Mouse (Mus musculus) CH12.LX (cell line): ENCODE results near the gene Pop7. TPM values are rescaled to one million over a fixed set of nuclear protein-coding genes. Genes with fewer than 3 reads are reported as not detected.

ENCODE experiments used
- DNase-seq: peaks from one replicate; pipeline ENCODE4 v3.0.0-alpha.2; 2013; ENCODE audit errors: extremely low read depth
- H3K27ac ChIP-seq: 2 replicates; pipeline ENCODE4 v1.5.1; 2012; ENCODE audit warnings: low read depth, mild to moderate bottlenecking, control low read depth, moderate library complexity; ENCODE audit not compliant: insufficient read depth
- H3K27me3 ChIP-seq: replicated peaks from 2 replicates; pipeline ENCODE3; 2012; ENCODE audit warnings: inconsistent platforms
- H3K36me3 ChIP-seq, 2 experiments: replicated peaks in 1 of 2; 2 replicates each; pipeline versions ENCODE3 to v1.6.1; 2012; ENCODE audit warnings: inconsistent platforms in 1 of 2, low read length in 1 of 2, mild to moderate bottlenecking in 1 of 2, mixed read lengths in 1 of 2, moderate library complexity in 1 of 2; ENCODE audit not compliant: control insufficient read depth in 1 of 2, insufficient read depth in 1 of 2
- H3K4me1 ChIP-seq, 2 experiments: 2 replicates each; pipeline ENCODE4 v1.6.1; 2012; ENCODE audit warnings: inconsistent platforms in 1 of 2, moderate library complexity in 1 of 2; ENCODE audit not compliant: insufficient read depth in 2 of 2, control insufficient read depth in 1 of 2
- H3K4me2 ChIP-seq: 2 replicates; pipeline ENCODE4 v1.6.1; 2012; ENCODE audit warnings: low read depth, mild to moderate bottlenecking, control low read depth; ENCODE audit not compliant: poor library complexity, insufficient read depth, severe bottlenecking
- H3K4me3 ChIP-seq, 3 experiments: fragments of 150-350 bp in 1 of 3; sonication (generic) in 1 of 3; replicated peaks in 1 of 3; 2 replicates each; pipeline versions ENCODE3 to v1.5.1; 2011 to 2012; ENCODE audit warnings: low read depth in 2 of 3, low read length in 2 of 3, mild to moderate bottlenecking in 2 of 3, moderate library complexity in 2 of 3, control low read depth in 1 of 3, improper control_type of control experiment in 1 of 3, inconsistent platforms in 1 of 3, mixed read lengths in 1 of 3; ENCODE audit not compliant: poor library complexity in 1 of 3
- H3K79me2 ChIP-seq: replicated peaks from 2 replicates; pipeline ENCODE4 v1.6.1; 2012; ENCODE audit warnings: mild to moderate bottlenecking, moderate library complexity; ENCODE audit not compliant: control insufficient read depth, poor library complexity, insufficient read depth, severe bottlenecking; ENCODE audit errors: extremely low read depth
- H3K9ac ChIP-seq: 2 replicates; pipeline ENCODE4 v1.6.1; 2012; ENCODE audit warnings: low read depth, mild to moderate bottlenecking, control low read depth, moderate library complexity; ENCODE audit not compliant: insufficient read depth
- H3K9me3 ChIP-seq: replicated peaks from 2 replicates; pipeline ENCODE3; 2012; ENCODE audit warnings: low read length, inconsistent platforms, mixed read lengths
- GABPA ChIP-seq: IDR thresholded peaks from 2 replicates; pipeline ENCODE4 v1.6.1; 2012; ENCODE audit warnings: low read depth, low read length, improper control_type of control experiment, inconsistent platforms; ENCODE audit not compliant: insufficient replicate concordance
- HCFC1 ChIP-seq: IDR thresholded peaks from 2 replicates; pipeline ENCODE4 v1.6.1; 2012; ENCODE audit warnings: low read depth, mild to moderate bottlenecking, inconsistent platforms, low read length, improper control_type of control experiment
- IRF4 ChIP-seq: IDR thresholded peaks from 2 replicates; pipeline ENCODE4 v1.6.1; 2014; ENCODE audit warnings: low read depth, mild to moderate bottlenecking, inconsistent platforms, low read length, improper control_type of control experiment
- JUN ChIP-seq: IDR thresholded peaks from 2 replicates; pipeline ENCODE4 v1.6.1; 2011; ENCODE audit warnings: low read depth, mild to moderate bottlenecking, low read length, improper control_type of control experiment, moderate library complexity; ENCODE audit not compliant: insufficient read depth
- JUND ChIP-seq: conservative IDR thresholded peaks from 2 replicates; pipeline ENCODE4 v1.6.1; 2011; ENCODE audit warnings: low read depth, low read length, improper control_type of control experiment
- MAX ChIP-seq: IDR thresholded peaks from 2 replicates; pipeline ENCODE4 v1.6.1; 2011; ENCODE audit warnings: low read length, improper control_type of control experiment
- MEF2A ChIP-seq: IDR thresholded peaks from 2 replicates; pipeline ENCODE4 v1.6.1; 2014; ENCODE audit warnings: low read depth, mild to moderate bottlenecking, inconsistent platforms, low read length, improper control_type of control experiment, borderline replicate concordance
- NELFE ChIP-seq: IDR thresholded peaks from 2 replicates; pipeline ENCODE4 v1.6.1; 2011; ENCODE audit warnings: low read depth, low read length, improper control_type of control experiment
- POLR2A ChIP-seq: IDR thresholded peaks from 2 replicates; pipeline ENCODE4 v1.6.1; 2011; ENCODE audit warnings: low read depth, mild to moderate bottlenecking, improper control_type of control experiment, low read length
- RCOR1 ChIP-seq: conservative IDR thresholded peaks from 2 replicates; pipeline ENCODE4 v1.6.1; 2012; ENCODE audit warnings: low read depth, mild to moderate bottlenecking, inconsistent platforms, low read length, improper control_type of control experiment
- SMC3 ChIP-seq: IDR thresholded peaks from 2 replicates; pipeline ENCODE4 v1.6.1; 2011; ENCODE audit warnings: low read depth, low read length, improper control_type of control experiment
- TCF12 ChIP-seq: IDR thresholded peaks from 2 replicates; pipeline ENCODE4 v1.6.1; 2014; ENCODE audit warnings: low read depth, mild to moderate bottlenecking, inconsistent platforms, low read length, improper control_type of control experiment
- USF2 ChIP-seq: conservative IDR thresholded peaks from 2 replicates; pipeline ENCODE4 v1.6.1; 2011; ENCODE audit warnings: low read depth, low read length, improper control_type of control experiment
- ZC3H11A ChIP-seq: IDR thresholded peaks from 2 replicates; pipeline ENCODE4 v1.6.1; 2012; ENCODE audit warnings: low read depth, mild to moderate bottlenecking, inconsistent platforms, low read length, improper control_type of control experiment
- ZKSCAN1 ChIP-seq: IDR thresholded peaks from 2 replicates; pipeline ENCODE4 v1.6.1; 2012; ENCODE audit warnings: low read depth, inconsistent platforms, low read length, improper control_type of control experiment, borderline replicate concordance
- dilution Hi-C: fragments of 300-500 bp; cut with MboI; formaldehyde crosslinking; loops from 2 replicates; pipeline ENCODE4 v1.14.3; 2020; ENCODE audit warnings: low sequenced_read_pairs; ENCODE audit not compliant: extremely low pct_unique_long_range_greater_than_20kb, extremely low pct_ligation_motif_present
- in situ Hi-C: fragments of 300-500 bp; cut with MboI; formaldehyde crosslinking; loops from 3 replicates; pipeline ENCODE4 v1.14.3; 2019; ENCODE audit warnings: low sequenced_read_pairs, low pct_ligation_motif_present, low pct_unique_long_range_greater_than_20kb, mixed read lengths
- polyA plus RNA-seq: library from polyadenylated mRNA; unstranded; fragments of >175 nt; gene quantifications from 2 replicates; pipeline ENCODE4 v1.2.1, GENCODE M21; 2012; ENCODE audit warnings: low read depth; ENCODE audit not compliant: insufficient read length
- total RNA-seq, 2 experiments: library from RNA; depleted of rRNA; stranded (reverse); fragments of 300-350 nt in 1 of 2; fragments of >200 nt in 1 of 2; gene quantifications; 2 replicates each; pipeline ENCODE4 v1.2.3; 2012 to 2014

The Pop7 gene
- total and polyA plus RNA-seq, 3 experiments: 35.0 to 44.2 (median 38.5) TPM

- Histone ChIP-seq H3K27ac (no peak overlapping the region), H3K9me3 (no peaks in the 10 kb centered on the region), H3K27me3 (peaks cover 6% of the 10 kb centered on the region), H3K9ac (no peak overlapping the region), H3K4me1 (no peaks in the 10 kb centered on the region), H3K4me2 (no peak overlapping the region), H3K79me2 (no peaks in the 10 kb centered on the region), H3K36me3 (no peaks in the 10 kb centered on the region), H3K4me3 (no peak overlapping the region)
- dilution Hi-C loops: no loop called here
- TF ChIP-seq JUN (no peak), MEF2A (no peak), POLR2A (no peak), SMC3 (no peak), RCOR1 (no peak), HCFC1 (no peak), GABPA (no peak)
- in situ Hi-C loops: no loop called here
- DNase-seq: no peak
Measured at GRCm38 (mm10) chr5:137540991-137541390, 38.7 kb upstream of the Pop7 start.

GRCm38 (mm10) chr5:137539291-137539801, 37.0 kb upstream of the Pop7 start:
- H3K4me3 ChIP-seq: no peak overlapping the region
- in situ Hi-C loops: no loop called here
- no peaks in the 10 kb centered on the region for H3K36me3 ChIP-seq
- no peak overlapping the region for H3K4me2 ChIP-seq
- no peaks in the 10 kb centered on the region for H3K79me2 ChIP-seq
- H3K9me3 ChIP-seq: no peaks in the 10 kb centered on the region
- no peak for DNase-seq
- H3K27me3 ChIP-seq: peaks cover 1% of the 10 kb centered on the region
- no peak overlapping the region for H3K27ac ChIP-seq
- TF ChIP-seq NELFE: no peak
- no peak for TF ChIP-seq USF2
- no peak for TF ChIP-seq ZC3H11A
- no peak for TF ChIP-seq ZKSCAN1
- no peak for TF ChIP-seq MEF2A
- TF ChIP-seq IRF4: no peak
- no peak for TF ChIP-seq JUND
- TF ChIP-seq MAX: no peak
- no peak for TF ChIP-seq TCF12
- TF ChIP-seq, all 38 proteins: peak for 0
- dilution Hi-C loops: no loop called here
- Histone ChIP-seq H3K9ac (no peak overlapping the region), H3K4me1 (peaks cover 0 to 8% of the 10 kb centered on the region in 2 experiments; a peak in 2 of 4 replicates)
